Mouse (Mus musculus) olfactory bulb, adult 2 months (tissue): ENCODE measurements at regions not wholly inside any gene's neighbourhood (a gene's known extent, or its start where the extent isn't known, plus 50 kb on each side); places are given as distances from the start of the nearest gene placed in this dataset.

Experiments
- CTCF ChIP-seq: fragments of 200-500 bp; IDR thresholded peaks from 2 replicates; pipeline ENCODE4 v1.5.1; 2012; ENCODE audit warnings: low read depth, mild to moderate bottlenecking, low read length, moderate library complexity; ENCODE audit not compliant: insufficient read depth
- POLR2A ChIP-seq: fragments of 200-500 bp; IDR thresholded peaks from 2 replicates; pipeline ENCODE4 v1.6.1; 2012; ENCODE audit warnings: mild to moderate bottlenecking, low read depth, low read length, moderate library complexity; ENCODE audit not compliant: insufficient read depth

GRCm38 (mm10) chr11:24333111-24333510, 255.3 kb downstream of the Bcl11a start:
- no peak for TF ChIP-seq POLR2A
- no peak for TF ChIP-seq CTCF
